Mouse (Mus musculus) limb, embryonic 14.5 days (tissue): ENCODE data around the gene Defb30. TPM values are rescaled to one million over a fixed set of nuclear protein-coding genes. Genes with fewer than 3 reads are reported as not detected.

ENCODE experiments used
- ATAC-seq: fragments of 200-750 bp; cut with Nextera tagmentation; 2 replicates; pipeline ENCODE4 v1.8.0; 2017; ENCODE audit warnings: low read depth, moderate number of reproducible peaks, moderate TSS enrichment; ENCODE audit not compliant: low FRiP score
- DNase-seq: peaks from one replicate; pipeline ENCODE4 v3.0.0-alpha.2; 2015; ENCODE audit warnings: low spot score
- H3K27ac ChIP-seq: fragments of 300-500 bp; sonication (generic); replicated peaks from 2 replicates; pipeline ENCODE4 v1.5.1; 2014; ENCODE audit warnings: low read depth, mild to moderate bottlenecking, low read length, moderate library complexity, mixed read lengths
- H3K27me3 ChIP-seq: fragments of 300-500 bp; sonication (generic); 2 replicates; pipeline ENCODE4 v1.6.1; 2014; ENCODE audit warnings: low read length, mixed read lengths; ENCODE audit not compliant: control insufficient read depth, insufficient read depth
- H3K36me3 ChIP-seq: fragments of 300-500 bp; sonication (generic); 2 replicates; pipeline ENCODE4 v1.6.1; 2014; ENCODE audit warnings: mild to moderate bottlenecking, low read length, moderate library complexity, mixed read lengths; ENCODE audit not compliant: control insufficient read depth, insufficient read depth
- H3K4me1 ChIP-seq: fragments of 300-500 bp; sonication (generic); 2 replicates; pipeline ENCODE4 v1.6.1; 2014; ENCODE audit warnings: antibody characterized with exemption, low read length, mixed read lengths; ENCODE audit not compliant: control insufficient read depth, insufficient read depth
- H3K4me2 ChIP-seq: fragments of 300-500 bp; sonication (generic); replicated peaks from 2 replicates; pipeline ENCODE4 v1.6.1; 2014; ENCODE audit warnings: low read depth, mild to moderate bottlenecking, low read length, moderate library complexity; ENCODE audit not compliant: severe bottlenecking
- H3K4me3 ChIP-seq: fragments of 300-500 bp; sonication (generic); replicated peaks from 2 replicates; pipeline ENCODE4 v1.5.1; 2014; ENCODE audit warnings: low read length
- H3K9ac ChIP-seq: fragments of 300-500 bp; sonication (generic); 2 replicates; pipeline ENCODE4 v1.6.1; 2014; ENCODE audit warnings: mild to moderate bottlenecking, low read depth, low read length, moderate library complexity; ENCODE audit not compliant: severe bottlenecking
- H3K9me3 ChIP-seq: fragments of 300-500 bp; sonication (generic); 2 replicates; pipeline ENCODE4 v1.6.1; 2016; ENCODE audit warnings: low read length; ENCODE audit not compliant: control insufficient read depth
- POLR2A ChIP-seq: fragments of 200-500 bp; IDR thresholded peaks from 2 replicates; pipeline ENCODE4 v1.8.0; 2012; ENCODE audit warnings: inconsistent platforms, mild to moderate bottlenecking, moderate library complexity, borderline replicate concordance; ENCODE audit not compliant: insufficient read depth, insufficient read length; ENCODE audit errors: extremely low read depth
- WGBS: fragments of 180-500 bp; shearing (Covaris S2); extraction: QIAGEN DNeasy Blood & Tissue Kit; methylation state at CpG from one replicate; pipeline ENCODE4 v1.1.7; 2014; 5-methylcytosine and 5-hydroxymethylcytosine counted together
- polyA plus RNA-seq, 2 experiments: library from polyadenylated mRNA; depleted of rRNA in 1 of 2; stranded (reverse) in 1 of 2; unstranded in 1 of 2; fragments of >200 nt; fragmentation: Nextera tagmentation in 1 of 2; extraction: Ambion mirVana in 1 of 2; gene quantifications; 2 replicates each; pipeline versions ENCODE4 v1.2.1 to v1.2.3; 2012 to 2014

Defb30 gene
- polyA plus RNA-seq, 2 experiments: not detected

DNA sequence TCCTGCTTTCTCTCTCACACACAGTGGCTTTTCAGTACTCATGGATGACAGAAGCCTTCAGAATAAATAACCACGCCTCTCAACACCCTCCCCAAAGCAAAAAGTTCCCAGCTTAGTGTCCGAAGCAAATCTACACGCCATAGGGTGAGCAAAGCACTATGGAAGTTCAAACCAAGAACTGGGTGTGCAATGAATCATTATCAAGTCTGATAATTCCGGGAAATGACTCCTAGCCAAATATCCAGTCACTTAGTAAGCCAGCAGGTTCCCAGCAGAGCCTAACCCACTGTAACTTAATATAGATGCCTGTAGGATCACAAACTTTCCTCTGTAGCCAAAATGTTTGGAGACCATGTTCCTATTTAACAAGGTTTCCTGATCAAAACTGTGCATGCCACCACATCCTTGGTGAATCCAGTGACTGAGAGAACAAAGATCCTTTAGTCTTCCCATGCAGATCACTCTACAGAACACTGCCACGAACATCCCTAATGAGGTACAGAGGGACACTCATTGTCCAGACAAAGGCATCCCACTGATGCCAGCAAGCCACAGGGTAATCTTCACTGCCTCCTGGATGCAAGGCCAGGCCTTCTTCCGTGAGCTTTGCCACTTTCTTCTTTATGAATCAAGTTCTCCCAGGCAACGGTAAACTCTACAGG, 57.8 kb downstream of the Defb30 start:
- Histone ChIP-seq H3K36me3 (no peaks in the 10 kb centered on the region), H3K4me2 (no peak overlapping the region), H3K4me3 (no peak overlapping the region), H3K9ac (no peak overlapping the region), H3K4me1 (no peaks in the 10 kb centered on the region), H3K9me3 (no peaks in the 10 kb centered on the region), H3K27me3 (no peaks in the 10 kb centered on the region), H3K27ac (no peak overlapping the region)
- no peak for TF ChIP-seq POLR2A
- WGBS: 82% methylated on average over 7 of the region's 7 CpGs
- ATAC-seq (no peak), DNase-seq (no peak)

DNA sequence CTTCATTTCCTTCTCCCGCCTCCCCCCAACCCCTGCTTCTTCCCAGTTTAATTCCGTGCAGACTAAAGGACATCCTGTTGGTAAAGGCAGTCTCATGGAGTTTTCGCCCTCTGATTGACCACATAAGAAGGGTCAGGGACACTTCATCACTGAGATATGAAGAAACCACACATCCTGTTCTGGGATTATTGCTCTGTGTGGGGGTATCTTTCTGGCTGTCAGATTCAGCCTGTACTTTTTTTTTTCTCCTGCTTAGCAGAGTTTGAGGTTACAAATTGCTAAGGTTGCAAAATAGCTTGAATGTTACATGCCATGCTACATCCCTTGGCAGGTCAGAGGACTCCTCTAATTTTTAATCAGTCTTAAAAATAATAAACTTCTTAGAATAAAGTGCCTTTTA, 58.5 kb downstream of the Defb30 start:
- no peak overlapping the region for H3K4me2 ChIP-seq
- ATAC-seq (no peak), DNase-seq (no peak)
- H3K27ac ChIP-seq: no peak overlapping the region
- no peaks in the 10 kb centered on the region for H3K36me3 ChIP-seq
- no peak overlapping the region for H3K9ac ChIP-seq
- no peaks in the 10 kb centered on the region for H3K9me3 ChIP-seq
- WGBS: 82% methylated on average over 3 of the region's 3 CpGs
- H3K4me1 ChIP-seq: no peaks in the 10 kb centered on the region
- no peak for TF ChIP-seq POLR2A
- no peaks in the 10 kb centered on the region for H3K27me3 ChIP-seq
- H3K4me3 ChIP-seq: no peak overlapping the region

DNA sequence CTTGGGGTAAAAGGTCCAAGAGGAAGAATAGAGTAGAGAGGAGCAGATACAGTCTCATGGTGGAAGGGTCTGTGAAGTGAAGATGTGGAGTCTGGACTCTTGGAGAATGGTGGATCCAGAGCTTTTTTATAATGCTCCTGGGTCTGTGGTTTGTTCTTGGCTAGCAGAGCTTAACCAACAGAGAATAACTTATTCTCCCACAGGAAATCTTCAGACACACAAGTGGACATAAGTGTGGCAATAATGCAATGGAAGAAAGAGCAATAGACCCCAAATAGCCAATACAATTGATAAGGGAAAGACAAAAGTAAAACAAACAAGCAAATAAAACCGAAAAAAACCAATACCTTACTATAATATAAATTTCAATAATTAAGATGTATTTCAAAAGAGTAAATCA, 65.3 kb downstream of the Defb30 start, which contains the start of gene Defb48:
Gene Defb48, minus strand, starts transcription at position 101 of the 400 bp plus-strand sequence.
- ATAC-seq (no peak), DNase-seq (no peak)
- no peak within 1 kb of the TSS for H3K27ac ChIP-seq
- H3K4me1 ChIP-seq: no peaks in the 10 kb centered on the region
- no peaks in the 10 kb centered on the region for H3K9me3 ChIP-seq
- 70% methylated on average over 1 of the region's 1 CpGs for WGBS
- H3K4me2 ChIP-seq: no peak within 1 kb of the TSS
- H3K36me3 ChIP-seq: no peaks in the 10 kb centered on the region
- no peak within 1 kb of the TSS for H3K9ac ChIP-seq
- H3K4me3 ChIP-seq: no peak within 1 kb of the TSS
- H3K27me3 ChIP-seq: no peaks in the 10 kb centered on the region
- TF ChIP-seq POLR2A: no peak

Other genes with a start within 250 kb of the Defb30 start
- 10.9 and 11.4 TPM in 2 replicates for gene Wdfy2, start 212.3 kb downstream of the Defb30 start, polyA plus RNA-seq (2012; rRNA removed)
- 12.8 and 13.8 TPM in 2 replicates for gene Wdfy2, start 212.3 kb downstream of the Defb30 start, polyA plus RNA-seq (2014; fragmentation: Nextera tagmentation; extraction: Ambion mirVana)
- not detected in 2 replicates for gene Defb48, start 65.5 kb downstream of the Defb30 start, polyA plus RNA-seq (2012; rRNA removed)
- gene Defb48, start 65.5 kb downstream of the Defb30 start, polyA plus RNA-seq (2014; fragmentation: Nextera tagmentation; extraction: Ambion mirVana): not detected in 2 replicates
- not detected in 2 replicates for gene Defb47, start 51.9 kb downstream of the Defb30 start, polyA plus RNA-seq (2012; rRNA removed)
- gene Defb47, start 51.9 kb downstream of the Defb30 start, polyA plus RNA-seq (2014; fragmentation: Nextera tagmentation; extraction: Ambion mirVana): not detected in 2 replicates
- not detected in 2 replicates for gene Defb43, start 38.2 kb downstream of the Defb30 start, polyA plus RNA-seq (2012; rRNA removed)
- not detected in 2 replicates for gene Defb43, start 38.2 kb downstream of the Defb30 start, polyA plus RNA-seq (2014; fragmentation: Nextera tagmentation; extraction: Ambion mirVana)
- 0.09 and 0.23 TPM in 2 replicates for gene Defb42, start 3.0 kb downstream of the Defb30 start, polyA plus RNA-seq (2012; rRNA removed)
- gene Defb42, start 3.0 kb downstream of the Defb30 start, polyA plus RNA-seq (2014; fragmentation: Nextera tagmentation; extraction: Ambion mirVana): not detected in 2 replicates